Mouse (Mus musculus) forebrain, embryonic 11.5 days (tissue): ENCODE measurements around the gene Tenm2. TPM values are rescaled to one million over a fixed set of nuclear protein-coding genes. Genes with fewer than 3 reads are reported as not detected.
A peak's percentile ranks its signal among the peaks of the same experiment; 100 is the strongest.

Experiments used
- ATAC-seq: fragments of 200-750 bp; cut with Nextera tagmentation; replicated peaks from 2 replicates; pipeline ENCODE4 v1.8.0; 2017; ENCODE audit warnings: moderate TSS enrichment; ENCODE audit not compliant: low FRiP score
- DNase-seq: peaks from one replicate; pipeline ENCODE4 v3.0.0-alpha.2; 2017; ENCODE audit warnings: low spot score
- H3K27ac ChIP-seq: fragments of 300-500 bp; sonication (generic); 2 replicates; pipeline ENCODE4 v1.5.1; 2014; ENCODE audit warnings: low read depth, low read length
- H3K27me3 ChIP-seq: fragments of 300-500 bp; sonication (generic); 2 replicates; pipeline ENCODE4 v1.6.1; 2014; ENCODE audit warnings: mild to moderate bottlenecking, low read length, mixed read lengths; ENCODE audit not compliant: control insufficient read depth, insufficient read depth
- H3K36me3 ChIP-seq: fragments of 300-500 bp; sonication (generic); 2 replicates; pipeline ENCODE4 v1.6.1; 2014; ENCODE audit warnings: mild to moderate bottlenecking, low read length, moderate library complexity, mixed read lengths; ENCODE audit not compliant: control insufficient read depth, insufficient read depth
- H3K4me1 ChIP-seq: fragments of 300-500 bp; sonication (generic); replicated peaks from 2 replicates; pipeline ENCODE4 v1.6.1; 2014; ENCODE audit warnings: low read length, mixed read lengths; ENCODE audit not compliant: control insufficient read depth, insufficient read depth
- H3K4me2 ChIP-seq: fragments of 300-500 bp; sonication (generic); 2 replicates; pipeline ENCODE4 v1.6.1; 2014; ENCODE audit warnings: low read depth, mild to moderate bottlenecking, low read length, moderate library complexity, mixed read lengths; ENCODE audit not compliant: severe bottlenecking
- H3K4me3 ChIP-seq: fragments of 300-500 bp; sonication (generic); 2 replicates; pipeline ENCODE4 v1.5.1; 2014; ENCODE audit warnings: low read depth, low read length
- H3K9ac ChIP-seq: fragments of 300-500 bp; sonication (generic); 2 replicates; pipeline ENCODE4 v1.6.1; 2014; ENCODE audit warnings: low read length
- H3K9me3 ChIP-seq: fragments of 300-500 bp; sonication (generic); 2 replicates; pipeline ENCODE4 v1.6.1; 2016; ENCODE audit warnings: low read length, mixed read lengths; ENCODE audit not compliant: control insufficient read depth
- WGBS: fragments of 180-500 bp; shearing (Covaris S2); extraction: QIAGEN DNeasy Blood & Tissue Kit; methylation state at CpG from one replicate; pipeline ENCODE4 v1.1.7; 2014; 5-methylcytosine and 5-hydroxymethylcytosine counted together
- polyA plus RNA-seq: library from polyadenylated mRNA; unstranded; fragments of >200 nt; fragmentation: Nextera tagmentation; extraction: Ambion mirVana; gene quantifications from 2 replicates; pipeline ENCODE4 v1.2.1, GENCODE M21; 2014

Gene Tenm2
- polyA plus RNA-seq, 1 experiment from 2014 or later, result 3.8 TPM

DNA sequence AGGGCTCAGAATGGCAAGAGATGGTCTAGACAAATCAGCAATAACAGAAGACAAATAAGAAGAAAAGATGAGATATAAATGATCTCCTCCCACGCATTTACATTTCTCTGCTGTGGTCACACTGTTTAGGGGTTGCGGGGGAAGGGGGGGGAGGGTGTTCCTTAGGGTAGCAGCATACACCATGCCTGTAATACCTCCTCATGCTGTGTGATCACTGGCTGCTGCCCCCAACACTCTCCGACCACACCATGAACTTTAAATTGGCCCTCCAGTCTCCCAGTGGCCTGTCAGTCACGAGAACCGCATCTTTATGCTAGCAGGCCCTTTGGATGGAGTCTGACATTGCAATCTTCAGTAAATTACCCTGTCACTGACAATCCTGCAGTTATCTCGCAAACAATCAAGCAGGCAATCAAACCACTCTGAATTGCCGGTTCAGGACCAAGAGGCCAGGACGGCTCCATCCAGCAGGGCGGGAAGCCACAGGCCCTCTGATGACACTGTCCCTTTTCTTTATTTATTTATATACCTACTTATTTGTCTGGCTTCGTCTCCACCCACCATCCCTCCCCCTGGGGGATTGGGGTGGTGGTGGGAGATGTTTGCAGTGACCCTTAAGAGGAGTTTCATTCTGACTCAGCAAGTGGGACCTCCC, 1154.2 kb downstream of the Tenm2 start:
- no peak overlapping the region for H3K4me2 ChIP-seq
- H3K27ac ChIP-seq, result no peak overlapping the region
- no peak overlapping the region for H3K9ac ChIP-seq
- H3K36me3 ChIP-seq, result no peaks in the 10 kb centered on the region
- no peaks in the 10 kb centered on the region for H3K9me3 ChIP-seq
- ATAC-seq (peak; percentile 51; the same call in 1 of the 2 replicates), DNase-seq (no peak)
- H3K4me3 ChIP-seq, result no peak overlapping the region
- 59% methylated on average over 10 of the region's 10 CpGs for WGBS
- no peaks in the 10 kb centered on the region for H3K27me3 ChIP-seq
- H3K4me1 ChIP-seq, result peaks cover 6% of the 10 kb centered on the region; the same call in 1 of the 2 replicates

DNA sequence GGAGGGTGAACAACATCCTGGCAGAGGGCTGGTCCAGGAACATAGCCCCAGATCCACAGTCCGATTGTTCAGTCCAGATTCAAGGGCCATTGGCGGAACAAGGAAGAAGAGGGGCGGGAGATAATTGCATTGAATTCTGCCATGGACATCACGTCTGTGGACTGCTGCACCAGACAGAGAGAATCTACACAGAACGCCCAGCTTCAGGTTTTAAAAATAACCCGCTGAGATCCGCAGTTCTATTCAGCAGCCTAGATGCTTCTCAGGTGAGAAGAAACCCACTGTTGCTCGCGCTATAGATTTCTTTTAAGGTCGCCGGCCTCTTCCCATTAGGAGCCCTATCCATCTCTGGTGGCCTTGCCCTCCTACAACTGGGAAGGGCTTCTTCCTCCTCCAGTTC, 1155.0 kb downstream of the Tenm2 start:
- Histone ChIP-seq H3K9ac (no peak overlapping the region), H3K4me3 (no peak overlapping the region), H3K27ac (no peak overlapping the region), H3K4me2 (no peak overlapping the region), H3K4me1 (peaks cover 6% of the 10 kb centered on the region; the same call in 1 of the 2 replicates), H3K36me3 (no peaks in the 10 kb centered on the region), H3K9me3 (no peaks in the 10 kb centered on the region), H3K27me3 (no peaks in the 10 kb centered on the region)
- no peak for ATAC-seq
- WGBS, result 63% methylated on average over 11 of the region's 11 CpGs
- DNase-seq, result no peak

DNA sequence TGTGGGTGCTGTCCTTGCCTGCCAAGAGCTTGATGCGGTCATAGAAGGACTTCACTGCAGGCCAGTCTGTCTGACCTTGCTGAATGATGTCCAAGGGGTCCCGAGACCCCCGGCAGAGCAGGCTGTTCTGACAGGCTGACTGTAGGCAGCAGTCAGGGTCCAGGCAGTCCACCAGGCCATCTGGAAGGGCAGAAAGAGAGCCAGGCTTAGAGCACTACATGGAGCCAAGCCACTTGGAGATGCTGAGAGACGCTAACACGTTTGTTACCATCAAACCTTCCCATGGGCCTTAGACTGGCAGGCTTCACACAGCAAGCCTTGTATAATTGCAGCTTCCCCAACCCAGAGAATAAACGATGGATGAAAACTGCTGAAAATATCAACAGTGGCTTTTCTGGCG, 1157.4 kb downstream of the Tenm2 start:
- Histone ChIP-seq H3K27me3 (no peaks in the 10 kb centered on the region), H3K9me3 (no peaks in the 10 kb centered on the region), H3K4me1 (peaks cover 6% of the 10 kb centered on the region; the same call in 1 of the 2 replicates), H3K27ac (no peak overlapping the region), H3K4me2 (no peak overlapping the region), H3K9ac (no peak overlapping the region), H3K4me3 (no peak overlapping the region), H3K36me3 (no peaks in the 10 kb centered on the region)
- ATAC-seq (no peak), DNase-seq (no peak)
- 89% methylated on average over 7 of the region's 7 CpGs for WGBS

DNA sequence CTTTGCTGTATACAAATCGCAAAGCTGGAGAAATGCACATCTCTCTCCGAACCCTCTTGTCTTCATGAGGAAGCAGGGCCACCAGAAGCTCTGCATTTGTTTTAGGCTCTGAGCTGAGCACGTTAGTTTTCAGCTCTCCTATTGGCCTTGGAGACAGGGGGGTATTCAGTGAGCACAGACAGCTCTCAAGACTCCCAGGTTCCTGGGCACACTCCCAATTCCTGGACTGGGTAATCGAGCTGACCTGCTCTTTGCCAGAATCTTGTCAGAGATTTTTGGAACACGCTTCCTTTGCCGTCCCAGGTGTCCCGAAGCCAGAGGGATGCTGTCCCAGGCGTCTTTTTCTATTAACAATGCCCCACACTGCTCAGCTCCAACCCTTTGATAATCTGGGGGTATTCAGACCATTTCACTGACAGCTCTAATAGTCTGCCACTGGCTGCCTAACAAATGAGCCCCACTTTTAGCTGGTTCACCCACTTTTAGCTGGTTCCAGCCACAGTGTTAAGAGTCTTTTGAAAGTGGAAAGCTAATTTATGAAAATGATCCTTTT, 1161.7 kb downstream of the Tenm2 start:
- ATAC-seq (no peak), DNase-seq (no peak)
- no peaks in the 10 kb centered on the region for H3K27me3 ChIP-seq
- no peak overlapping the region for H3K4me3 ChIP-seq
- H3K9ac ChIP-seq, result no peak overlapping the region
- H3K4me2 ChIP-seq, result no peak overlapping the region
- WGBS, result 52% methylated on average over 8 of the region's 8 CpGs
- no peak overlapping the region for H3K27ac ChIP-seq
- H3K9me3 ChIP-seq, result no peaks in the 10 kb centered on the region
- 0 out of 2 replicates have a peak, but pooled peaks cover 2% of the 10 kb centered on the region for H3K4me1 ChIP-seq
- no peaks in the 10 kb centered on the region for H3K36me3 ChIP-seq

DNA sequence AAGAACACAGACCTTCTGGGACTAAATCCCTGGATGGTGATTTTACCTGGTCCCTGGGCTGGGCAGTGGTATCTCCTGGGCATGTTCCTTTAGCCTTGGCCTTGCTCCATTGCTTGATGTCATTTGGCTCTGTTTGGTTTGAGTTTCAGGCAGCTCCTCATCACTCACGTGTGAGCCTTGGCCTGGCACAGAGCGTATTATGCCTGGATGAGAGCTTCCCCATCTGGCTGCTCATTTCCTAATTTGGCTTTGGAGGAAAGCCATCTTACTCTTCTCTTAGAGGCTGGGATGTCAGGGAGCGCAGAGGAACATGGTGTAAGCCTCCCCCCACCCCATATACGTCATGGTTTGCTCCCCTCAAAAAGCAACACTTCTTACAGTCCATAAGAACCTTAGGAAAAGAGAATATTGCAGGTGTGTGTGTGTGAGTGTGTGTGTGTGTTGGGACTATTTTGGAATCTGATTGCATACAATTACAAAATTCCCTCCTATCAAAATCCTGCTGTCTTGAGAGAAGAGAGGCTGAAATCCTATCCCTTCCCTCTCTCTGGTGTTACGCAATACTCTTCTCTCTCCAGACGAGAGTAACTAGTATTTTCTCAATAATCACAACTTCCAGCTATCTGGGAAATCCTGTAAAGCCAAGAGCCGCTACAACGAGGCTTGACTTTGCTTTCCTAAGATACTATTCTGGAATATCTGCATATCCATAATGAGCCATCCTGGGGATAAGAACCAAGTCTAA, 1162.5 kb downstream of the Tenm2 start:
- 89% methylated on average over 8 of the region's 8 CpGs for WGBS
- ATAC-seq, result no peak
- H3K4me1 ChIP-seq, result 0 out of 2 replicates have a peak, but pooled peaks cover 2% of the 10 kb centered on the region
- no peak for DNase-seq
- no peak overlapping the region for H3K9ac ChIP-seq
- H3K4me3 ChIP-seq, result no peak overlapping the region
- no peaks in the 10 kb centered on the region for H3K9me3 ChIP-seq
- no peaks in the 10 kb centered on the region for H3K36me3 ChIP-seq
- no peaks in the 10 kb centered on the region for H3K27me3 ChIP-seq
- no peak overlapping the region for H3K27ac ChIP-seq
- H3K4me2 ChIP-seq, result no peak overlapping the region

DNA sequence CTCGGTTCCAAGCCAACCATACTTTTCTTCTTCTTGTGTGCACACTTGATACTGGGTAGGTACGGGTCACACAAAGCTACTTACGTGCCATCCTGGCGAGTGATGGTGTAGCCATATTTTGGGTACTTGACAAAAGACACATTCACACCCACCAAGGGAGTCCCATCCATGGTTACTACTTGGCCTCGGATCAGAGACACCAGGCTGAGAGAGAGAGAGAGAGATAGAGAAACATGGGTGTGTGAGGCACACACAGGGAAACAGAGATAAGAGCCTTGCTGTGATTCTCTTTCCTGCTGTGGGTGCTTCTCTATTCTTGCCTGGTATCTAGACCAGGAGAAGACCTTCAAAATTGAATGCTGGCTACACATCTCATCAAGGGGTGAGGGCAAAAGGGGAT, 1163.1 kb downstream of the Tenm2 start:
- Histone ChIP-seq H3K9ac (no peak overlapping the region), H3K36me3 (no peaks in the 10 kb centered on the region), H3K9me3 (no peaks in the 10 kb centered on the region), H3K4me1 (0 out of 2 replicates have a peak, but pooled peaks cover 2% of the 10 kb centered on the region), H3K27ac (no peak overlapping the region), H3K4me3 (no peak overlapping the region), H3K4me2 (no peak overlapping the region), H3K27me3 (no peaks in the 10 kb centered on the region)
- ATAC-seq (no peak), DNase-seq (no peak)
- 89% methylated on average over 5 of the region's 5 CpGs for WGBS

DNA sequence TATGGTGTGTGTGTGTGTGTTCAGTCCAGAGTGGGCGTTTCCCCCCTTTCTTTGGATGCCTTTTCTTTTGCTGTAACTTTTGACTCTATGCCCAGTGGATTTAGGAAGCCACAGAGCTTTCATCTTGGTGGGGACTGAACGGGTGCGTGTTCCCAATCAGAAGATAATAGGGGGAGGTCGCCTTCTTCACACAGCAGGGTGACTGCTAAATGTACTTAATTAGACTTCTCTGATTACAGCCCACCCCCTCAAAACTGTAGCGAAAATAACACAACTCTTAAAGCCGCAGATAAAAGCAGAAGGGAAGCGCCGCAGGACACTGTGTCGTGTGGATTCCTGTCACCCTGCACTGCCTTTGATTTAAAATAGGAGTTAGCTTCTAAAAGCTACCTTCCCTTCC, 1163.7 kb downstream of the Tenm2 start:
- no peak overlapping the region for H3K9ac ChIP-seq
- DNase-seq (no peak), ATAC-seq (no peak)
- H3K9me3 ChIP-seq, result no peaks in the 10 kb centered on the region
- H3K27me3 ChIP-seq, result no peaks in the 10 kb centered on the region
- H3K4me1 ChIP-seq, result 0 out of 2 replicates have a peak, but pooled peaks cover 2% of the 10 kb centered on the region
- no peak overlapping the region for H3K4me2 ChIP-seq
- H3K36me3 ChIP-seq, result no peaks in the 10 kb centered on the region
- no peak overlapping the region for H3K4me3 ChIP-seq
- 31% methylated on average over 9 of the region's 9 CpGs for WGBS
- H3K27ac ChIP-seq, result no peak overlapping the region

DNA sequence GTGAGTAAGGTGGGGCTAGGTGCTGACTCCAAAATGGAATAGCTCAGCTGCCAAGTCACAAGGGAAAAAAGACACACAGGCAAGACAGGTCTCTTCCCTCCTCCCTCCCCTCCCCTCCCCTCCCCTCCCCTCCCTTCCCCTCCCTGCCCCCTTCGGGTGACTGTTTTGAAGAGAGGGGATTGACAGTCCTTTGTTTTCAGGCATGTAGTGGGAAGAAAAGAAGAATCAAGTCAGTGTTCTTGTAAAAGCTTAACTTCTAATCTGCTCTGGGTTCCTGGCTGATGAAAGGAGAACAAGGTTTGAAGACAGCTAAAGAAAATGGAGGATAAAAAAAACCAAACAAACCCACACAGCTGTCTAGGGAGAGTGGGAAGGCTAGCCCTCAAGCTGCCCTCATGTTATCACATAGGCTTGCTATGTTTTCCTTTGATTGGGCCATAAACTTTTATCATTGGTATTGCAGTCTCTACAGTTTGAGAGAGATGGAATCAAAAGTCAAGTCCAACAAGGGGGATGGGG, 1176.4 kb downstream of the Tenm2 start:
- Histone ChIP-seq H3K9ac (no peak overlapping the region), H3K36me3 (no peaks in the 10 kb centered on the region), H3K4me1 (peaks cover 8% of the 10 kb centered on the region), H3K9me3 (no peaks in the 10 kb centered on the region), H3K4me3 (no peak overlapping the region), H3K4me2 (no peak overlapping the region), H3K27me3 (peaks cover 7% of the 10 kb centered on the region; the same call in 1 of the 2 replicates), H3K27ac (no peak overlapping the region)
- DNase-seq, result no peak
- no CpG with 5 or more reads among the region's 1 CpGs for WGBS
- 0 out of 2 replicates have a peak, but pooled peaks have one; percentile 3 for ATAC-seq
